Mouse (Mus musculus) small intestine, adult 2 months (tissue): ENCODE measurements around the gene Lpp. TPM values are rescaled to one million over a fixed set of nuclear protein-coding genes. Genes with fewer than 3 reads are reported as not detected.

Source experiments
- H3K27ac ChIP-seq: fragments of 200-500 bp; 2 replicates; pipeline ENCODE4 v1.5.1; 2012; ENCODE audit warnings: low read depth, low read length, control low read depth, inconsistent platforms; ENCODE audit not compliant: insufficient read depth
- H3K27me3 ChIP-seq: fragments of 200-500 bp; 2 replicates; pipeline ENCODE4 v1.6.1; 2012; ENCODE audit warnings: mild to moderate bottlenecking, moderate library complexity, low read length, inconsistent platforms; ENCODE audit not compliant: control insufficient read depth, insufficient read depth
- H3K36me3 ChIP-seq: fragments of 200-500 bp; 2 replicates; pipeline ENCODE4 v1.6.1; 2012; ENCODE audit warnings: mild to moderate bottlenecking, low read length, control low read depth, inconsistent platforms; ENCODE audit not compliant: control insufficient read depth, insufficient read depth
- H3K4me1 ChIP-seq: fragments of 200-500 bp; 2 replicates; pipeline ENCODE4 v1.6.1; 2012; ENCODE audit warnings: low read length, inconsistent platforms, mixed read lengths; ENCODE audit not compliant: control insufficient read depth, insufficient read depth, insufficient read length
- H3K4me3 ChIP-seq: fragments of 200-500 bp; 2 replicates; pipeline ENCODE4 v1.5.1; 2012; ENCODE audit warnings: low read depth, mild to moderate bottlenecking, control low read depth, inconsistent platforms, low read length, moderate library complexity
- CTCF ChIP-seq: fragments of 200-500 bp; IDR thresholded peaks from 2 replicates; pipeline ENCODE4 v1.5.1; 2012; ENCODE audit warnings: low read depth, mild to moderate bottlenecking, control low read depth, inconsistent platforms, low read length, moderate library complexity, mixed read lengths; ENCODE audit not compliant: insufficient replicate concordance, insufficient read length; ENCODE audit errors: extremely low read depth
- POLR2A ChIP-seq: fragments of 200-500 bp; IDR thresholded peaks from 2 replicates; pipeline ENCODE4 v1.6.1; 2012; ENCODE audit warnings: low read depth, mild to moderate bottlenecking, control low read depth, inconsistent platforms, low read length, moderate library complexity
- WGBS: fragments of 180-500 bp; shearing (Covaris S2); methylation state at CpG from one replicate; pipeline ENCODE4 v1.1.7; 2018; 5-methylcytosine and 5-hydroxymethylcytosine counted together
- polyA plus RNA-seq: library from polyadenylated mRNA; depleted of rRNA; stranded (reverse); fragments of >200 nt; gene quantifications from 2 replicates; pipeline ENCODE4 v1.2.3, GENCODE M21; 2012

Gene Lpp
- polyA plus RNA-seq, 1 experiment: 23.6 TPM

GRCm38 (mm10) chr16:24778432-24779274 lies 385.3 kb downstream of the Lpp start:
- 86% methylated on average over 8 of the region's 8 CpGs for WGBS
- TF ChIP-seq CTCF (no peak), POLR2A (no peak)
- no peaks in the 10 kb centered on the region; the same call in 1 of the 2 replicates for H3K4me1 ChIP-seq
- H3K27me3 ChIP-seq: no peaks in the 10 kb centered on the region
- 0 out of 2 replicates have a peak, but pooled peaks cover 2% of the 10 kb centered on the region for H3K36me3 ChIP-seq
- no peak overlapping the region for H3K27ac ChIP-seq
- H3K4me3 ChIP-seq: no peak overlapping the region

- WGBS: 86% methylated on average over 7 of the region's 7 CpGs
- no peak overlapping the region for H3K4me3 ChIP-seq
Measured at GRCm38 (mm10) chr16:24780545-24780944, 387.2 kb downstream of the Lpp start.

GRCm38 (mm10) chr16:24781922-24782321 lies 388.6 kb downstream of the Lpp start:
- Histone ChIP-seq H3K4me1 (no peaks in the 10 kb centered on the region; the same call in 1 of the 2 replicates), H3K4me3 (no peak overlapping the region), H3K27me3 (no peaks in the 10 kb centered on the region), H3K36me3 (0 out of 2 replicates have a peak, but pooled peaks cover 2% of the 10 kb centered on the region), H3K27ac (no peak overlapping the region)
- no peak for TF ChIP-seq POLR2A
- TF ChIP-seq CTCF: no peak
- 40% methylated on average over 3 of the region's 3 CpGs for WGBS

More at GRCm38 (mm10) chr16:24780545-24780944, 387.2 kb downstream of the Lpp start:
- Histone ChIP-seq H3K27ac (no peak overlapping the region), H3K4me1 (no peaks in the 10 kb centered on the region; the same call in 1 of the 2 replicates), H3K27me3 (no peaks in the 10 kb centered on the region), H3K36me3 (0 out of 2 replicates have a peak, but pooled peaks cover 2% of the 10 kb centered on the region)
- TF ChIP-seq POLR2A (no peak), CTCF (no peak)

DNA sequence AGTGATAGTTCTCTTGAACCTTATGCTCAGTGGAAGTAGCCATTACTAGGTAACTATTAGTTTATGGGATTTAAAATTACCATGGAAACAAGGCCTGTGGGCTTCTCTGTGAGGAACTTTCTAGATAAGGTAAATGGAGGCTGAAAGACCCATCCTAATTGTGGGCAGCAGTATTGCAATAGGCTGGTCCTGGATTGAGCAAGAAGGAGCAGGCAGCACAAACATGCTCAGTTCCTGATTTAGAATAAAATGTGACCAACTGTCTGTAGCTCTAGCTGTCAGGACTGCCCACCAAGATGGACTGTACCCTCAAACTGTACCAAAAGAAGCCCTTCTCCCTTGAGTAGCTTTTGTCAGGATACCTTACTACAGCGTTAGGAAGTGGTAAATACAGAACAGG lies 392.3 kb downstream of the Lpp start:
- Histone ChIP-seq H3K4me1 (no peaks in the 10 kb centered on the region; the same call in 1 of the 2 replicates), H3K4me3 (no peak overlapping the region), H3K27me3 (no peaks in the 10 kb centered on the region), H3K36me3 (no peaks in the 10 kb centered on the region), H3K27ac (no peak overlapping the region)
- 90% methylated on average over 1 of the region's 1 CpGs for WGBS
- no peak for TF ChIP-seq POLR2A
- no peak for TF ChIP-seq CTCF

GRCm38 (mm10) chr16:24788973-24789372 lies 395.7 kb downstream of the Lpp start:
- Histone ChIP-seq H3K27me3 (no peaks in the 10 kb centered on the region), H3K36me3 (no peaks in the 10 kb centered on the region), H3K27ac (no peak overlapping the region), H3K4me3 (no peak overlapping the region), H3K4me1 (no peaks in the 10 kb centered on the region)
- no peak for TF ChIP-seq POLR2A
- TF ChIP-seq CTCF: no peak
- 85% methylated on average over 3 of the region's 3 CpGs for WGBS

- Histone ChIP-seq H3K27ac (no peak overlapping the region), H3K36me3 (no peaks in the 10 kb centered on the region), H3K4me3 (no peak overlapping the region), H3K27me3 (no peaks in the 10 kb centered on the region), H3K4me1 (no peaks in the 10 kb centered on the region)
- TF ChIP-seq CTCF: no peak
- no peak for TF ChIP-seq POLR2A
- WGBS: 86% methylated on average over 1 of the region's 1 CpGs
Measured at GRCm38 (mm10) chr16:24791387-24791786, 398.1 kb downstream of the Lpp start.

GRCm38 (mm10) chr16:24791984-24792383 lies 398.7 kb downstream of the Lpp start:
- no peaks in the 10 kb centered on the region for H3K27me3 ChIP-seq
- no peak overlapping the region for H3K27ac ChIP-seq
- no peaks in the 10 kb centered on the region for H3K4me1 ChIP-seq
- H3K4me3 ChIP-seq: no peak overlapping the region
- WGBS: 84% methylated on average over 4 of the region's 4 CpGs
- TF ChIP-seq POLR2A (no peak), CTCF (no peak)
- H3K36me3 ChIP-seq: no peaks in the 10 kb centered on the region
